Mouse (Mus musculus) embryonic facial prominence, embryonic 13.5 days (tissue): ENCODE results near the gene Acat2. TPM values are rescaled to one million over a fixed set of nuclear protein-coding genes. Genes with fewer than 3 reads are reported as not detected.
"Not testable (repeated sequence)": the region's sequence is repeated elsewhere in the genome, so short reads cannot be mapped to it uniquely, and the experiment has no call there.

Source experiments
- ATAC-seq: fragments of 200-750 bp; cut with Nextera tagmentation; 2 replicates; pipeline ENCODE4 v1.8.0; 2017; ENCODE audit warnings: low read depth; ENCODE audit not compliant: insufficient number of reproducible peaks, insufficient read depth, low FRiP score, low TSS enrichment
- H3K27ac ChIP-seq: fragments of 300-500 bp; sonication (generic); 2 replicates; pipeline ENCODE4 v1.5.1; 2015; ENCODE audit warnings: moderate library complexity, mild to moderate bottlenecking, inconsistent platforms
- H3K27me3 ChIP-seq: fragments of 300-500 bp; sonication (generic); 2 replicates; pipeline ENCODE4 v1.6.1; 2015; ENCODE audit warnings: mild to moderate bottlenecking, inconsistent platforms
- H3K36me3 ChIP-seq: fragments of 300-500 bp; sonication (generic); 2 replicates; pipeline ENCODE4 v1.6.1; 2015; ENCODE audit warnings: mild to moderate bottlenecking, inconsistent platforms
- H3K4me1 ChIP-seq: fragments of 300-500 bp; sonication (generic); 2 replicates; pipeline ENCODE4 v1.6.1; 2015; ENCODE audit warnings: inconsistent platforms
- H3K4me2 ChIP-seq: fragments of 300-500 bp; sonication (generic); 2 replicates; pipeline ENCODE4 v1.6.1; 2015; ENCODE audit warnings: moderate library complexity, mild to moderate bottlenecking, inconsistent platforms
- H3K4me3 ChIP-seq: fragments of 300-500 bp; sonication (generic); 2 replicates; pipeline ENCODE4 v1.5.1; 2015; ENCODE audit warnings: mild to moderate bottlenecking, inconsistent platforms
- H3K9ac ChIP-seq: fragments of 300-500 bp; sonication (generic); 2 replicates; pipeline ENCODE4 v1.6.1; 2015; ENCODE audit warnings: mild to moderate bottlenecking, inconsistent platforms
- H3K9me3 ChIP-seq: fragments of 300-500 bp; sonication (generic); 2 replicates; pipeline ENCODE4 v1.6.1; 2016; ENCODE audit warnings: inconsistent platforms
- WGBS: fragments of 180-500 bp; shearing (Covaris S2); methylation state at CpG from one replicate; pipeline ENCODE4 v1.1.7; 2015; ENCODE audit warnings: mixed read lengths; 5-methylcytosine and 5-hydroxymethylcytosine counted together
- polyA plus RNA-seq: library from polyadenylated mRNA; unstranded; fragments of >200 nt; fragmentation: Nextera tagmentation; extraction: Ambion mirVana; gene quantifications from 2 replicates; pipeline ENCODE4 v1.2.1, GENCODE M21; 2015

Gene Acat2
- polyA plus RNA-seq, 1 experiment from 2014 or later, result 218 TPM

- 31% methylated on average over 11 of the region's 12 CpGs for WGBS
- Histone ChIP-seq H3K4me1 (peaks cover 14% of the 10 kb centered on the region), H3K9ac (no peak overlapping the region), H3K9me3 (no peaks in the 10 kb centered on the region), H3K27ac (peak overlapping the region; percentile 74), H3K4me2 (no peak overlapping the region), H3K4me3 (no peak overlapping the region), H3K36me3 (peaks cover 46% of the 10 kb centered on the region), H3K27me3 (no peaks in the 10 kb centered on the region)
- ATAC-seq, result peak; percentile 10; the same call in 1 of the 2 replicates
Observed at GRCm38 (mm10) chr17:12903372-12904333, 56.9 kb downstream of the Acat2 start.

- no peak overlapping the region for H3K27ac ChIP-seq
- H3K4me1 ChIP-seq, result peaks cover 14% of the 10 kb centered on the region
- H3K27me3 ChIP-seq, result no peaks in the 10 kb centered on the region
- H3K4me3 ChIP-seq, result no peak overlapping the region
- WGBS, result 92% methylated on average over 6 of the region's 6 CpGs
- H3K36me3 ChIP-seq, result peaks cover 46% of the 10 kb centered on the region
- no peak overlapping the region for H3K4me2 ChIP-seq
- no peak for ATAC-seq
- H3K9me3 ChIP-seq, result no peaks in the 10 kb centered on the region
- H3K9ac ChIP-seq, result no peak overlapping the region
Observed at GRCm38 (mm10) chr17:12902291-12902690, 58.3 kb downstream of the Acat2 start.

- Histone ChIP-seq H3K4me2 (peak overlapping the region; percentile 20; the same call in 1 of the 2 replicates), H3K27ac (peak overlapping the region; percentile 78), H3K4me1 (peaks cover 11% of the 10 kb centered on the region), H3K36me3 (peaks cover 34% of the 10 kb centered on the region)
- not testable (repeated sequence) for ATAC-seq, H3K4me3 ChIP-seq, H3K9ac ChIP-seq, H3K27me3 ChIP-seq, H3K9me3 ChIP-seq
- 28% methylated on average over 2 of the region's 2 CpGs for WGBS
Observed at GRCm38 (mm10) chr17:12898607-12899006, 61.9 kb downstream of the Acat2 start.

GRCm38 (mm10) chr17:12897674-12898073, 62.9 kb downstream of the Acat2 start:
- no peak overlapping the region for H3K4me3 ChIP-seq
- H3K27me3 ChIP-seq, result no peaks in the 10 kb centered on the region
- H3K4me1 ChIP-seq, result peaks cover 4% of the 10 kb centered on the region; the same call in 1 of the 2 replicates
- 85% methylated on average over 5 of the region's 5 CpGs for WGBS
- no peak overlapping the region for H3K9ac ChIP-seq
- no peak for ATAC-seq
- peaks cover 32% of the 10 kb centered on the region for H3K36me3 ChIP-seq
- peak overlapping the region; percentile 41 for H3K27ac ChIP-seq
- no peak overlapping the region for H3K4me2 ChIP-seq
- no peaks in the 10 kb centered on the region for H3K9me3 ChIP-seq

Other genes with a start within 250 kb of the Acat2 start
- gene Igf2r, start 191.1 kb downstream of the Acat2 start, polyA plus RNA-seq, result 27.9 and 35.4 TPM in 2 replicates
- 1.2 and 2.1 TPM in 2 replicates for gene Mas1, start 92.6 kb downstream of the Acat2 start, polyA plus RNA-seq
- not detected in 2 replicates for gene Mrgprh, start 84.7 kb downstream of the Acat2 start, polyA plus RNA-seq
- 1.8 and 3.5 TPM in 2 replicates for gene Pnldc1, start 50.5 kb downstream of the Acat2 start, polyA plus RNA-seq
- gene Tcp1, start 45.0 kb downstream of the Acat2 start, polyA plus RNA-seq, result 429 and 454 TPM in 2 replicates
- gene Mrpl18, start 44.4 kb downstream of the Acat2 start, polyA plus RNA-seq, result 136 and 172 TPM in 2 replicates
- 0.65 and 1.5 TPM in 2 replicates for gene Acat3, start 20.1 kb downstream of the Acat2 start, polyA plus RNA-seq
- 156 and 166 TPM in 2 replicates for gene Wtap, start 33.4 kb upstream of the Acat2 start, polyA plus RNA-seq
- 78.3 and 78.7 TPM in 2 replicates for gene Sod2, start 46.1 kb upstream of the Acat2 start, polyA plus RNA-seq
- not detected in 2 replicates for gene Gpr31b, start 91.5 kb upstream of the Acat2 start, polyA plus RNA-seq
- gene Tcp10b, start 100.4 kb upstream of the Acat2 start, polyA plus RNA-seq, result 0.14 TPM in 1 of 2 replicates, not detected in the other
- not detected in 2 replicates for gene Unc93a, start 171.1 kb upstream of the Acat2 start, polyA plus RNA-seq